Mouse (Mus musculus): Measurements from ENCODE around the gene Olfr9. TPM values are rescaled to one million over a fixed set of nuclear protein-coding genes. Genes with fewer than 3 reads are reported as not detected.
"Not testable (repeated sequence)": the region's sequence is repeated elsewhere in the genome, so short reads cannot be mapped to it uniquely, and the experiment has no call there.

Olfr9 gene
- polyA plus RNA-seq (2015; fragmentation: Nextera tagmentation; extraction: Ambion mirVana) = not detected in 2 replicates

DNA sequence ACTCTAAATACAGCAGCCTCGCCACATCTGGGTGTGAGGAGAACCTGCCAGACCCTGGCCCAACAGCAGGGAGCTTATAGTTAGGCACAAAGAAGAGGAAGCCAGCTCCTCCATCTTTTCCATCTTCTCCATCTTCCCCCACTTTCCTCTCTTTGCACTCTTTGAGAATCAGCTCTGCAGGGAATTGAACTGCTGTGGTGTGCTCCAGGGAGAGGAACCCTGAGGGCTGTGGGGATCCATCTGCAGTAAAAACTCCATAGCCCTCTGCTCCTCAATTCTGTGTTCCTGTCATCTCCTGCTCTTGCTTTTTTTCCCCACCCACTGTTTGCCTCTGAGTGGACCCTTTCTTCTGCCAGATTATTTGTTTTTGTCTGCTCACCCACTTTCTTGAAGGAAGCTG lies at the start of gene Olfr9:
TSS of gene Olfr9 (plus strand) at position 301 of the 400 bp plus-strand sequence.
- H3K9me3 ChIP-seq; H3K36me3 ChIP-seq; H3K27me3 ChIP-seq (replicated peaks); H3K4me3 ChIP-seq (replicated peaks); ATAC-seq; H3K27ac ChIP-seq; H3K4me2 ChIP-seq (replicated peaks); H3K4me1 ChIP-seq (replicated peaks); H3K9ac ChIP-seq: not testable (repeated sequence)
- 88% methylated on average over 1 of the region's 1 CpGs for WGBS

DNA sequence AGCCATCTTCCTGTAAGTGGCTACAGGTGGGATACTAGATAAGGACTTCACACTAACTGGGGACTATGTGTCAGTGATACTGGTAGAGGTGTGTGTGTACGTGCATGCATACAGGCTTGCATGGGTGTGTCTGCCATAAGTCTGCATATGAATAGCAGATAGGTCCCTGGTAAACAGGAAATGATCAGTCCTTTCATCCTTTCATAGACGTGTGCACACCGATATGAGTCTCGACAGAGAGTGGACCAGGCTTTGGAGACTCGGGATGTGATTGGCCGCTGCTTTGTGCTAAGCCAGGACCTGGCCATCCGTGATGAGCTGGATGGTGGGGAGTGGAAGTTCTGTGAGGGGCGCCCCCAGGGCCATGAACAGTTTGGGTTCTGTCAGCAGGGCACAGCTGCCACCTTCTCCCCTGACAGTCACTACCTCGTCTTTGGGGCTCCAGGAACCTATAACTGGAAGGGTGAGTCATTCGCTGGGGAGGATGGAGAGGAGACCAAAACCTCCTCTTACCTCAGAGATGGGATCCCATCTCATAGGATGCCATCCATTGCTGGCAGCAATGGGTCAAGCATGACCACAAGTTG lies 48.7 kb upstream of the Olfr9 start:
- Histone ChIP-seq H3K27me3 (replicated peaks) (peaks cover 7% of the 10 kb centered on the region; the same call in 1 of the 2 replicates), H3K4me2 (replicated peaks) (no peak overlapping the region), H3K36me3 (no peaks in the 10 kb centered on the region), H3K4me1 (replicated peaks) (no peaks in the 10 kb centered on the region), H3K9me3 (no peaks in the 10 kb centered on the region), H3K27ac (no peak overlapping the region), H3K4me3 (replicated peaks) (no peak overlapping the region), H3K9ac (no peak overlapping the region)
- ATAC-seq = no peak
- 78% methylated on average over 10 of the region's 10 CpGs for WGBS

DNA sequence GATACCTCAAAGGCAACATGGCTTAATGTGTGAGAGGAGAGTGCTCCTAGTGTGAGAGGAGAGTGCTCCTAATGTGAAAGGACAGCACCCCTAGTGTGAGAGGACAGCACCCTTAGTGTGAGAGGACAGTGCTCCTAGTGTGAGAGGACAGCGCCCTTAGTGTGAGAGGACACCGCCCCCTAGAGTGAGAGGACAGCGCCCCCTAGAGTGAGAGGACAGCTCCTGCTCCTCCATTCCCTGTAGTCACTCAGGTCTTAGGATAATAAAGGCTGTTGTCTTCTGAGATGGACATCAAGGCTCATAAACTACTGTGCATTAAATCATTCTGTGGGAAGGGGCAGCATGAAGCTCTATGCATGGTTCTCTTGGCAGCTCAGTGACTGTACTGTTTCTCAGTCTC lies 43.6 kb upstream of the Olfr9 start:
- no peak overlapping the region for H3K9ac ChIP-seq
- H3K4me2 ChIP-seq (replicated peaks) = no peak overlapping the region
- no peak for ATAC-seq
- no peaks in the 10 kb centered on the region for H3K9me3 ChIP-seq
- H3K27me3 ChIP-seq (replicated peaks) = no peaks in the 10 kb centered on the region
- H3K4me3 ChIP-seq (replicated peaks) = no peak overlapping the region
- 27% methylated on average over 3 of the region's 3 CpGs for WGBS
- H3K36me3 ChIP-seq = no peaks in the 10 kb centered on the region
- no peaks in the 10 kb centered on the region for H3K4me1 ChIP-seq (replicated peaks)
- H3K27ac ChIP-seq = no peak overlapping the region

DNA sequence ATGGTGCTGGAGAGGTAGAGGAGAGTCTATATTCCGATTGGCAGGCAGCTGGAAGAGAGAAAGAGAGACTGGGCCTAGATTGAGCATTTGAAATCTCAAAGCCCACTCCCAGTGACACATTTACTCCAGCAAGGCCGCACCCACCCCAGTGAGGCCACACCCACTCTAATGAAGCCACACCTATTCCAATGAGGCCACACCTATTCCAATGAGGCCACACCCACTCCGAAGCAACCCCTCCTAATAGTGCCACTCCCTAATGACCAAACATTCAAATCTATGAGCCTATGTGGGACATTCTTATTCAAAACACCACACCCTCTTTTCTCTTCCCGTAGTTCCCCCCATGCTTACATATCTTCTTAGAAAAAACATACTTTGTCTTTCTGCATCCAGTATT lies 41.7 kb upstream of the Olfr9 start:
- Histone ChIP-seq H3K9ac (no peak overlapping the region), H3K9me3 (no peaks in the 10 kb centered on the region), H3K4me2 (replicated peaks) (no peak overlapping the region), H3K27ac (no peak overlapping the region), H3K4me1 (replicated peaks) (no peaks in the 10 kb centered on the region), H3K36me3 (no peaks in the 10 kb centered on the region), H3K4me3 (replicated peaks) (no peak overlapping the region), H3K27me3 (replicated peaks) (no peaks in the 10 kb centered on the region)
- no peak for ATAC-seq
- 85% methylated on average over 4 of the region's 4 CpGs for WGBS

DNA sequence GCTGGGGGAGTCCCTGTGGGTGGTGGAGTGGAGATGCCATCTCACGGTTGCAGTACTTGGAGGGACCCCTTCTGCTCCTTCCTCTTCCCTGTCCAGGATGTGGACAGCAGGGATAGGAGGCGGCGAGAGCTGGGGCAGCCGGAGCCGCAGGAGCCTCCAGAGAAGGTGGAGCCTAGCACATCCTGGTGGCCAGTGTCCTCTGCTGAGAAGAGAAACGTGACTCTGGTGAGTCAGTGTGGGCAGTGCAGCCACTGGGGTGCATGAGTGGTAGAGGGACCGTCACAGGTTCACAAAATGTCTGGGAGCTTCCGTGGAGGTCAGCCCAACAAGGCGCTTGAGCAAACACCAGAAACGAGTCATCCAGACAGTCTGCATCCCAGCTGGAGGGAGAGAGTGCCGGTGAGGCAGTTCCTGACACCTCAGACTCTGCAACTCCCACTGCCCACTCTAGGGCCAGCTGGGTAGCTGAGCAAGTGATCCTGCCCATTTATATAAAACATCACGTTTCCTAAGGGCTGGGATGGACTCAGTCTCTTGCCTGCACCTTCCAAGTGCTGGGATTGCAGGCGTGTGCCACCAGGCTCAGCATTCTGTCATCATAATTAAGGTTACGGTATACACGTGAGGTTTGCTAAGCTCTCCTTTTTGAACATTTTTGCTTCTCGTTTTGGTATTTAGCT lies 38.9 kb upstream of the Olfr9 start:
- Histone ChIP-seq H3K4me1 (replicated peaks) (no peaks in the 10 kb centered on the region), H3K4me2 (replicated peaks) (no peak overlapping the region), H3K36me3 (no peaks in the 10 kb centered on the region), H3K9ac (no peak overlapping the region), H3K4me3 (replicated peaks) (no peak overlapping the region), H3K27ac (no peak overlapping the region), H3K9me3 (no peaks in the 10 kb centered on the region), H3K27me3 (replicated peaks) (no peaks in the 10 kb centered on the region)
- WGBS = 58% methylated on average over 16 of the region's 16 CpGs
- peak; percentile 36; the same call in 1 of the 2 replicates for ATAC-seq

DNA sequence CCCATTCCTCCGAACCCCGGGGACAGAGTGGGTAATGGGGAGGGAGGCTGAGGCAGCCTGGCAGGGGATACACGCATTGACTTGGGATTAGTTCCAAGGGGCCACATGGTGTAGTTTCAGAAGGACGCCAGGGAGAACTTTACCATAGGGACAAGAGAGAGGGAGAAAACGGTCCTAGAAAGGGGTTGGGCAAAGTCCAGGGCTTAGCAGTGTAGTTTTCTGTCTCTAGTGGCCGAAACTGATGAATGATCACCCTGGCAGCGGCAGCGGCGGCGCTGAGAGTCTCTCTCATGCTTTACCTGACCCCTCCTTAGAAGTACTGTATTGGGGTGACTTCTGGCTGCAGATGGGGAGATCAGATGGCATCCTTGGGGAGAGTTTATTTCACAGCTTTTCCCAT lies 30.9 kb upstream of the Olfr9 start:
- no peak overlapping the region for H3K4me2 ChIP-seq (replicated peaks)
- WGBS = 77% methylated on average over 10 of the region's 10 CpGs
- no peak overlapping the region for H3K4me3 ChIP-seq (replicated peaks)
- no peaks in the 10 kb centered on the region for H3K36me3 ChIP-seq
- H3K27ac ChIP-seq = no peak overlapping the region
- H3K4me1 ChIP-seq (replicated peaks) = peaks cover 6% of the 10 kb centered on the region; the same call in 1 of the 2 replicates
- no peaks in the 10 kb centered on the region for H3K27me3 ChIP-seq (replicated peaks)
- no peaks in the 10 kb centered on the region for H3K9me3 ChIP-seq
- H3K9ac ChIP-seq = no peak overlapping the region
- ATAC-seq = no peak

DNA sequence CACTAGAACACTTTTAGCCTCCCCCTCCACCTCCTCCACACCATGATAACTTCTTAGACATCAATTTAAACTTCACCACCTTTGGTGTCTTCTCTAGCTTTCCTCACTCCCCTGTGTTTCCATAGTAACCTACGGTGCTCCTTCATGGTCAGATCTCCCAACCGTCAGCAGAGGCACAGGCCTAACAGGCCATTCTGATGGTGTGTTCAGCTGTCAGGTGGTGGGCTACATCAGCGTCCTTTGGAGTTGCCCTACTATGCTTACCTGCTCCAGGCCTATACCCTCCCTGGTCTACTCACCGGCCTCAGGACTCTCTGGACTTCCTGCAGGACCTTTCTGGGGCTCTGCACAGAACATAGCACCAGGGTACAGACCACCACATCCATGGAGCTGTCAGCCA lies 29.1 kb upstream of the Olfr9 start:
- Histone ChIP-seq H3K9ac (no peak overlapping the region), H3K4me2 (replicated peaks) (peak overlapping the region; percentile 37; the same call in 1 of the 2 replicates), H3K36me3 (no peaks in the 10 kb centered on the region), H3K9me3 (no peaks in the 10 kb centered on the region), H3K4me3 (replicated peaks) (no peak overlapping the region), H3K4me1 (replicated peaks) (peaks cover 6% of the 10 kb centered on the region; the same call in 1 of the 2 replicates), H3K27me3 (replicated peaks) (no peaks in the 10 kb centered on the region), H3K27ac (0 out of 2 replicates have a peak overlapping the region, but pooled peaks have one; percentile 59)
- ATAC-seq = 0 out of 2 replicates have a peak, but pooled peaks have one; percentile 6
- 84% methylated on average over 4 of the region's 4 CpGs for WGBS

DNA sequence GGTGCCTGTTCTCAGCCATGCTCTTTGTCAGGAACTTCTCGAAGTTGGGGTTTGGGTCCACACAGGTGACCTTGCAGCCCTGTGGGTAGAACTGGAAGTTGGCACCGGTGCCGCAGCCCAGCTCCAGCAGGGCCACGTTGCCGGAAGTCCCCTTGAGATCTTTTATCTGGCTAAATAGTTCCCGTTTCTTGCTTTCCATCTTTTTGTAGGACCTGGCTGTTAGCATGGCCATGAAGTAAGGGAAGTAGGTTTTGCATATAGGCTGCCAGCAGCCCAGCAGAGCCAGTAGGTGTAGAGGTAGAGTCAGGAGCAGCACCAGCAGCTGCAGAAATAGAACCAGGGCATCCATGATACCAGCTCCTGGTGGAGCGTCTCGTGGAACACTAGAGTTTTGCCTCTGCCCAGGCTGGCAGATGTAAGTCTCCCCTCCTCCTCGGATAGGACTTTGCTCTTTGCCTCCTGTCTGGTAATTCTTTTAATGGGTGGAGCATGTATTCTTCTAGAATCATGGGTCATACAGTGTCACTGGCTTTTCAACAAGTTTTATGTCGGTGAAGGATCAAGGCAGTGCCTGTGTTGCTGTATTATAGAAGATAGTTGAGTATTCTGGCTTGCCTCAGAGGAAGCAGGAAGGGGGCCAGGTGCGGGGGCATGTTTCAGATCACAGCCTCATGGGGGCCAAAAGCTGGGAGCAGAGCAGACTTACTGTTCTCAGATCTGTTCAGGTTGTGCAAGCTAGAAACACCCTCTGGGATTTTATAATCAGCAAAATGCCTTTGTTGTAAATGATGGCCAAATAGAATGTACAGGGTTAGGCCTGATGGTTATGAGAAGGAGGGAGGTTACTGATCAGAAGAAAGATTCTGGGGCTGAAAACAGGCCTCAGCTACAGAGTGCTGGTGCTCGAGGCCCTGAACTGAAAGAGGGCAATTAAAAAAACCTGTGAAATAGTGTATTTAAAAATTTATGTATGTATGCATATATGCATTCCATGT lies 28.3 kb upstream of the Olfr9 start, which contains the start of gene Mettl7b:
TSS of gene Mettl7b (minus strand) at position 399 of the 995 bp plus-strand sequence.
- no peaks in the 10 kb centered on the region for H3K9me3 ChIP-seq
- ATAC-seq = peak; percentile 90
- WGBS = 66% methylated on average over 12 of the region's 12 CpGs
- peaks cover 6% of the 10 kb centered on the region; the same call in 1 of the 2 replicates for H3K4me1 ChIP-seq (replicated peaks)
- no peaks in the 10 kb centered on the region for H3K36me3 ChIP-seq
- H3K27ac ChIP-seq = peak within 1 kb of the TSS; percentile 59
- H3K9ac ChIP-seq = no peak within 1 kb of the TSS
- no peak within 1 kb of the TSS for H3K4me3 ChIP-seq (replicated peaks)
- no peaks in the 10 kb centered on the region for H3K27me3 ChIP-seq (replicated peaks)
- H3K4me2 ChIP-seq (replicated peaks) = peak within 1 kb of the TSS; percentile 37; the same call in 1 of the 2 replicates

DNA sequence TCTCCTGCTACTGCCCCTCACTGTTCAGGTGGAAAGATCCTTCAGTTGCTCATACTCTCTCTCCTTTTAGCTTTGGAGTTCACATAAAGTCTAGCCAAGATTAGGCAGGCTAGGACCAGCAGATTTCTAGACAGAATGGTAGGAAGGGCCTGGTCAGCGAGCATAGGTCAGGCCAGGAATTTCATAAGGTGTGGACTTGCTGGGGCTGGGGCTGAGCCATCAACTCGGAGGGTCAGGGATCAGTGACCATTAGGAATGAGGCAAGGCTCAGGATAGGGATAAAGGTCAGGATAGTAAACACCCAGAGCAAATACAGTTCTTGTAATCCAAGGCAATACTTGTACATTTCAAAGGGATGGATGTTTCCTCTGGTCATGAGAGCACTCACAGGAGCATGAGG lies 24.3 kb upstream of the Olfr9 start:
- Histone ChIP-seq H3K4me3 (replicated peaks) (no peak overlapping the region), H3K9me3 (no peaks in the 10 kb centered on the region), H3K4me1 (replicated peaks) (peaks cover 6% of the 10 kb centered on the region; the same call in 1 of the 2 replicates), H3K27ac (no peak overlapping the region), H3K27me3 (replicated peaks) (no peaks in the 10 kb centered on the region), H3K4me2 (replicated peaks) (no peak overlapping the region), H3K9ac (no peak overlapping the region), H3K36me3 (no peaks in the 10 kb centered on the region)
- no peak for ATAC-seq
- WGBS = 61% methylated on average over 2 of the region's 2 CpGs

DNA sequence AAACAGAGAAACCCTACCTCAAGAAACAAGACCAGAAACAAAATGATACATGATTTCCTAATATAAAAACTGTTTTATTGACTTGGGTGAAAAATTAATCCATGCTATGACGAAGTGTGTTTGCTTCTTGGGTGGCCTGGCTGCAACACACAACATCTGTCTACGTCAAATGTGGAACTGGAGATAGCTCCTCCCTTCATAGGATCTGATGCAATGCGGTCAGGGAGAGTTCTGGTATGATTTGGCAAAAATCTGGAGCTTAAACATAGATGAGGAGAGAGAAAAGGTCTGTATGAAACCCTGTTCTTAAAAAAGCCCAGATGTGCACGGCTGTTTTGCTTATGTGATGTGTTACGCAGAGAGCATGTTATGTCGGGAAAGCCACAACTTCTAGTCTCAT lies 23.4 kb upstream of the Olfr9 start:
- no peaks in the 10 kb centered on the region for H3K27me3 ChIP-seq (replicated peaks)
- no peaks in the 10 kb centered on the region for H3K9me3 ChIP-seq
- peak overlapping the region; percentile 24; the same call in 1 of the 2 replicates for H3K27ac ChIP-seq
- H3K4me1 ChIP-seq (replicated peaks) = peaks cover under 1% of the 10 kb centered on the region; the same call in 1 of the 2 replicates
- H3K4me3 ChIP-seq (replicated peaks) = no peak overlapping the region
- no peaks in the 10 kb centered on the region for H3K36me3 ChIP-seq
- ATAC-seq = no peak
- H3K9ac ChIP-seq = no peak overlapping the region
- H3K4me2 ChIP-seq (replicated peaks) = no peak overlapping the region
- 53% methylated on average over 6 of the region's 6 CpGs for WGBS

DNA sequence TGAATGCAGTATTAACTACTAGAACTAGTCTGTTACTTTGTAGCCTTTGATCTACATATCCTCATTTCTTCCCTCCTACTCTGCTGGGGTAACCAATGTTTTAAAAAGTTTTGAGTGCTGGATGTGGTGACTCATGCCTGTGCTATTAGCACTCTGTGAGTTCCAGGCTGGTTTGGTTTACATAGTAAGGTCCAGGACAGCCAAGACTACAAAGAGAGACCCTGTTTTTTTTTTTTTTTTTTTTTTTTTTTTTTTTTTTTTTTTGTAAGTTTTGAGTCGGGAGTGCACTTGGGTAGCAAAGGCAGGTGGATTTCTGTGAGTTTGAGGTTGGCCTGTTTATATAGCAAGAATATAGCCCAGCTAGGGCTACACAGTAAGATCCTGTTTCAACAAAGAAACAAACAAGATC lies 20.9 kb upstream of the Olfr9 start:
- ATAC-seq = peak; percentile 67; the same call in 1 of the 2 replicates
- Histone ChIP-seq H3K4me3 (replicated peaks) (no peak overlapping the region), H3K4me2 (replicated peaks) (no peak overlapping the region), H3K4me1 (replicated peaks) (no peaks in the 10 kb centered on the region), H3K27ac (0 out of 2 replicates have a peak overlapping the region, but pooled peaks have one; percentile 4), H3K36me3 (no peaks in the 10 kb centered on the region), H3K9me3 (no peaks in the 10 kb centered on the region), H3K27me3 (replicated peaks) (no peaks in the 10 kb centered on the region), H3K9ac (no peak overlapping the region)
- 29% methylated on average over 1 of the region's 1 CpGs for WGBS
